Mouse (Mus musculus) urinary bladder, postnatal 14 days (tissue): ENCODE results near the gene Tnrc6a.
A peak's percentile ranks its signal among the peaks of the same experiment; 100 is the strongest.
"Not testable (repeated sequence)": the region's sequence is repeated elsewhere in the genome, so short reads cannot be mapped to it uniquely, and the experiment has no call there.

Experiments
- DNase-seq: peaks from one replicate; pipeline ENCODE4 v3.0.0; 2021; ENCODE audit warnings: low spot score

Gene Tnrc6a

DNA sequence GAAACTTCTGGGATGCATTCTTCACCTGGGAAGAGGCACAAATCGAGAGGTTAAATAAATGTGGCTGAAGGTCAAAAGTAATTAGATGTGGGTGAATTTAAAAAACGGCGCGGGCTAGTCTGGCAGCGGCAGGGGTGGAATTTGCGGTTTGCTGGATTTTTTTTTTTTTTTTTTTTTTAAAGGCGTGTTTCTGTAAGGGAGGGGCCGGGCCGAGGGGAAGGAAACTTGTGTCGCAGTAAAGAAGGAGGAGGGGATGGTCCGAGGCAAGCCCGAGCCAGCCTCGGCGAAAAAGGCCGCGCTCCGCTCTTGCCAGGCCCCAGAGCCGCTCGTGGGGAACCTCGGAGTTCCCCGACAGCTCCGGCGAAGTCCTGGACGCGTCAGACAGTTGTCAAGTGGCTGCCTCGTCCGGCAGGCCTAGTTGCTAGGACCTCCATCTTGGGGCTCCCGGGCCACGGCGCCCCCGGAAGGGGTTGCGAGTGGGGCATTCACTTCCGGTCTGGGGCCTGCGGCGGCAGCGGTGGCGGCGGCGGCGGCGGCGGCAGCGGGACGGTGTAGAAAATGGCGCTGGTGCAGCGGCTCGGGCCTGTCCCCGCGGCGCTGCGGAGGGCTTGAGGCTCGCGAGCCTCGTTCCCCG, at the start of gene Tnrc6a:
TSS of gene Tnrc6a (plus strand) at position 221 of the 634 bp plus-strand sequence.
- peak; percentile 93 for DNase-seq

DNA sequence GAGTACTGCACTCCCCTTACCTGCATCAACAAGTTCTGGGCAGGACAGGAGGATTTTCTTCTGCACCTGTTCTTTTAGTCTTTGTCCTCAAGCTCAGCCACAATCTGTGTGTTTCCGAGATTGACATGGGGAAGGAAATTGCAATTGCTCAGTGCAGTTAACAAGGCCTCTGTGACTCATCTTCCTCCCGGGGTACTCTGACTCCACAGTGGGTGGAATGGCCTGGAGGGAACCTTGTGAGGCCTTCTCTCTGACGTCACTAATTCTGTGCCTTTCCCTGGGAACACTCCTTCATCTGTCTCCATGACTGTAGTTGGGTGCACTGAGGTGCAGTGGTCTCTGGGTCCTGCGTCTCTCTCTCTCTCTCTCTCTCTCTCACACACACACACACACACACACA, 41.4 kb upstream of the Tnrc6a start:
- DNase-seq = no peak

DNA sequence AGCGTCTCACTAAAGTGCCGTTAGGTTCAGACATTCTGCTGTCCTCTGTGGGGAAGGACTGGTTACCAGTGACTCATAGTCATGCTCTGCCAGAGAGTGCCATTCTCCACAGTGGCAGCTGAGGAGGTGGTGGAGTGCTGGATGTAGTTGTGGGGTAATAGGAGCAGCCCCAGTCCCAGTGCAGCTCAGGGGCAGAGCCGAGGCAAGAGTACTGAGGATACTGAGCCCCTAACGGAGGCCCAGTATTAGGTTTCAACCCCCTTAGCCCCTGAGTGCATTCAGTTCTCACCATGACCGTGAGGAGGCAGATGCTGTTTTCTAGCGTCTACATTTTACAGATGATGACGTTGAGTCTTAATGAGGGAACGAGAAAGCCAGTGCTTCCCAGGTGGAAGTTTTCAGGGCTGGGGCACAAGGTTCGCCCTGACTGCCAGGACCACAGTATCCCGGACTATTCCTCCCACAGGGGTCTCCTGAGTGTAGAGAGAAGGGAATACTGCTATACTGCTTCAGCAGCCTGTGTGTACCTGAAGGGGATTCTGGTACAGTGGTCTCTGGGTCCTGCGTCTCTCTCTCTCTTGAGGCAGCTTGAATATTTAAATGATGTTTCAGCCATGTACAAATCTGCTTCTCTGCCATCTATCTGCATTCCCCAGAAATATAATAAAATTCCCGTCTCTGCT, 40.1 kb upstream of the Tnrc6a start:
- no peak for DNase-seq

DNA sequence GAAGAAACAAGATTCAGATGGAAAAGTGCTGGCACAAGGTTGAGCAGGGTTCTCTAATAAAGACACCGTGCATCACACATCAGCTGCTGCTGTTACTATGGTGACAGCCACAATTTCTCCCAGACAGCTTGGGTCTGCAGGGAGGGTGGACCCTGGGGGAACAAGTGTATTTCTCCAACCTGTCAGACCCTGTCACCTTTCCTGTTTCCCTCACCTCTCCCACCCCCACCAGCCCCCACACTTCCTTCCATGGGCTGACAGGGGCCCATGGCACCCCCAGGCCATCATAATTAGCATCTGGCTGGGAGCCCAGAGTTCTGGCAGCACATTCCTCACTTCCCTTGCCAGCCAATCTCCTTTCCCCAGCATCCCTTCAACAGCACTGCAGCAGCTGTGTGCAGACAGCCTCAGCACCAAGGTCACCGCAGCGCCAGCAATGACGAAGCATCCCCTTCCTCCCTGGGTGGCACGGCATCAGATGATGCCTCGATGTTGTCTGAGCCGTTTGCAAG, 39.4 kb upstream of the Tnrc6a start:
- DNase-seq = peak; percentile 20

DNA sequence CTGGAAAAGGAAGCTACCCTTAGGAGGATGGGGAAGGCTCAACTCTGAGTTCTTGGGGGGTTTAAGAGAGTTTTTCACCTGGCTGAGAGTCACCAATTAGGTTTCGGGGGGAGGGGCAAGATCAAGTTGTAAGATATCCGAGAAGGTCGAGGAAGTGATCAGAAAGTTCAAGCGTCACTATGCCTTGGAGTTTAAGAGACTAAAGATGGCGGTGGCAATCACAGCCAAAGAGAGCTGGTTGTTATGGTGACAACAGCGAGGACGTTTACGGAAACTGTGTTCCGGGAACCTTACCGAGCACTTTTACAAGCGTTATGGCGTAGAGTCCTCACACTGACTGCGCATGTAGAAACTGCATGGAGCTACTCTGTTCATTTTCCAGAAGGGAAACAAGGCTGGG, 39.0 kb upstream of the Tnrc6a start:
- DNase-seq = no peak

DNA sequence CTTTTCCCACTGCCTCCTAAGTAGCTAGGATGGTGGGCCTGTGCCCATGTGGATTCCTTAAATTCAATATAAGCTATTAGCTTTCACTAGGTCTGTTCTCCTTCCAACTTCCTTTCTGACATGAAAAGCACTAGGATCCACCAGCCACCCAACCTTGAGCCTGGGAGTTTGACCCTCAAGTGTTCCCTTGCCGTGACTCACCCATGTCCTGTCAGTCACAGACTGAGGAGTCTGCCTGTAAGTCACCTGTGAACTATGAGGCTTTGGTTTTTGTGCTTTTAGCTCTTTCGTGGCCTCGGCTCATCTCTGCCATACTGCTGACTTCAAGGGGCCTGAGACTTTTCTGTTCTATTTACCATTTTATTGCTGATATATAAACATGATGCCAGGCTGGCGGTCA, 34.8 kb upstream of the Tnrc6a start:
- no peak for DNase-seq

DNA sequence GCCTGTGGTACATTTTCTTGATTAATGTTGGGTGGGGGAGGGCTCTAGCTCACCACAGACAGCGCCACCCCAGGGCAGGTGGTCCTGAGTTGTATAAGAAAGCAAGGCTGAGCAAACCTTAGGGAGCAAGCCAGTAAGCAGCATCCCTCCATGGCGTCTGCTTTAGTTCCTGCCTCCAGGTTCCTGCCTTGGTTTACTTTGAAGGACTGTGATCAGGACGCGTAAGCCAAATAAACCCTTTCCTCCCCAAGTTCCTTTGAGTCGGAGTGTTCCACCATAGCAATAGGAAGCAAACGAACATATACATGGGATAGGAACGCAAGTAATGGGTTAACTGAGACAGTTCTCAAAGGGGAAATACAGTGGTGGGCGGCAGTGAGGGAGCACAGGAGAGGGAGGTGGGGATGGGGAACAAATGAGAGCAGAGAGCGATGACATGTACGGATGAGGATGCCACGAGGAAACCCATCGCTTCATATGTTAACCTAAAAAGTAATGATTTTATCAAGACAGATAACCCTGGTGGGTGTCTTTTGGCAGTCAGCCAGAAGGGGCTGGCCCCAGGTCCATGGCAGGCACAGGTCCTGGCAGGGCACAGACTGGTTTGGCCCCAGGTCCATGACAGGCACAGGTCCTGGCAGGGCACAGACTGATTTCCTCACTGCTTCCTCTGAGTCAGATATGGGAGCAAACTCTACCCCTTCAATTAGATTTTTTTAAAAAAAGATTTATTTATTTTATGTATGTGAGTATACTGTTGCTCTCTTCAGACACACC, 27.2 kb upstream of the Tnrc6a start:
- peak; percentile 44 for DNase-seq

DNA sequence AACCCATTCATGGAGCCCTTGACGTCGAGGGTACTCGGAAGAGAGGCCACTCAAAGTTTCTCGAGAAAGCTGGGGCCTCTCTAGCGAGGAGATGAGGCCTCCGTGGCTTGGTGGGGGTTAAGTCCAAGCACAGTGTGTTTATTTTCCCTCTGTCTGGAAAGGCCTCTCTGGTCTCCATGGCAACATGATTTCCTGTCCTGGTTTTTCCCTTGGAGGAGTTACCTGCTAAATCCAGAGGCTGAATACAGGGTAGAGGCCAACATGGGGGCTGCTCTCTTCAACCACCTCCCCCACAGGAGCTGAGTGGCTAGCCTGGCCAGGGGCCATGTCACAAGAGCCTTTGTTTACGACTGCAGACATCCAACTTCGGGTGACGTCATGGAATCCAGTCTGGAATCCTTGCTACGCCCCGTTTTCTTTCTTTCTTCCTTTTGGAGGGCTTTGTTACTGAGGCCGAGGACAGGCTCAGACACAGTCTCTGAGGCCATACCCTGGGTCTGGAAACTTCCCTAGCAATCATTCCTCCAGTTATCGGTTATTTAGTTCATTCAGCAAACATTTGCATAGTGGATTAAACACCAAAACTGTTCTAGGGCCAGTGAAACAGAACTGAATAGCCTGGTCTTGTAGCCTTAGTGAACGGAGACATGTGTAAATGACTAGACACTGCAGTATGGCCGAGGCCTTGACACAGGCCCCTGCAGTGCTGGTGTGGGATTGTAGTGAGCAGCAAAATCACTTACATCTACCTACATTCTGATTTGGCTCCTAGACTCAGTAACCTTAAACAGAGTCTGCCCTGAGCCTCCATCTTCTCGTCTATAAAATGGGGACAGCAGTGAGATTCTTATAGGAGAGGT, 25.6 kb upstream of the Tnrc6a start:
- peak; percentile 82 for DNase-seq

DNA sequence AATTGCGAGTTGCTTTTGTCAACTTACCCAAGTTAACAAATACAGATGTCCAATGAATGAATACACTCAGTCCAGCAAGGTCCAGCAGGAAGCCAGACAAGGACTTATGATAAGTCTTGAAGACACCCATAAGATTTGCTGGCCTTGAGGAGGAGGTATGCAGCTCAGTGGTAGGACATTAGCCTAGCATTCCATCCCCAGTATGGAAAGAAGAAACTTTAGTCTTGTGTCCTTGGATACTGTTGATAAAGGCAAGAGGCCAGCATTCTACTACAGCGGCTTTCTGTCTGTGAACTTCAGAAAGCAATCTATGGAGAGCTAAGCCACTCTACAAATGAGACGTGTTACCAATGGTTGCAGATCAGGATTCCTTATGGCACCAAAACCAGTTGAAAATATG, 22.4 kb upstream of the Tnrc6a start:
- DNase-seq = no peak

DNA sequence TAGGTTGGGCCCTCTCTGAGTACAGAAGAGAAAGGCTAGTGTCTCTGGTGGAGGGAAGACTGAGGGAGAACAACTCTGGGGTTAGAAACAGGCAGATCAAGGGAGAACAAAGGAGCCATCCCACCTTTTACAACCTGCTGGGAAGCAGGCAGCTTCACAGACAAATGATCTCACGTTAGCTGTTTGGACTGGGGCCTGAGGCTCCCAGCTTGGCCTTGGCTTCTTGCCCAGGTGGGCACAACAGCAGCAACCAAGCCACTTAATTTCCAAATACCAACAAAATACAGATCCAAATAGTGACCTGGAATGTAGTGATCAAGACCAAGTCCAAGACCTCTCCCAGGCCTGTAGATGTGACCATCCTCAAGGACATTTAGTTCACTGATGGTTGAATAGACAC, 18.3 kb upstream of the Tnrc6a start:
- not testable (repeated sequence) for DNase-seq

DNA sequence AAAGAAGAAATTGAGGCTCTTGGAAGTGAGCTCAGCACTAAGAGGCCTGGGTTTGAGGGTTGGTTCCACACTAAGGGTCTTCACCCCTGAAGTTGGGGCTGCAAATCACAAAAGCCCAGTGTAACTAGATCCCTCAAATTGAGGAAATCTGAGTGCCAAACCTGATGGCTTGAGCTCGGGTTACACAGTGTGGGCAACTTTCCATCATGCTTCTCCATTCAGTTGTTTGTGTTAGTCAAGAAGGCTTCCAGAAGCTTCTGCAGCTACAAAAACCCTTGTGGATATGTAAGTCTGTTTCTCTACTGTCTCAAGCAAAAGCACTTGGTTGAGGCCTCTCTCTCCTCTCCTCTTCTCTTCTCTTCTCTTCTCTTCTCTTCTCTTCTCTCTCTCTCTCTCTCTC, 17.8 kb upstream of the Tnrc6a start:
- DNase-seq = no peak

DNA sequence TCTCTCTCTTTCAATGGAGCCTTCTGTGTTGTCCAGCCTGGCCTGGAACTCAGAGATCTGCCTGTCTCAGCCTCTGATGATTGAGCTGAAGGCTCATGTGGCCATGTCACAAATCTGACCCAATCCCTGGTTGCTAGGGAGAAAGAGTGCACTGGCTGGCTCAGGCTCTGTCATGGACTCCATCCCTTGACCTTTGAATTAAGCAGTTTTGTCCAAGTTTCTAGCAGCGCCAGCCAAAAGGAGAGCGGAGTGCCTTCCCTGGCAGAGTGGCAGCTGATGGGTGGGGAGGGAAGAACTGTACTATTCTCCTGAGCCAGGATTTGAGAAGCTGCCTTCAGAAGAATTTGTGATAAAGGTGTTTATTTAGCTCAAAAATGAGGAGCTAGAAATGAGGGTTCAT, 17.4 kb upstream of the Tnrc6a start:
- DNase-seq = no peak

DNA sequence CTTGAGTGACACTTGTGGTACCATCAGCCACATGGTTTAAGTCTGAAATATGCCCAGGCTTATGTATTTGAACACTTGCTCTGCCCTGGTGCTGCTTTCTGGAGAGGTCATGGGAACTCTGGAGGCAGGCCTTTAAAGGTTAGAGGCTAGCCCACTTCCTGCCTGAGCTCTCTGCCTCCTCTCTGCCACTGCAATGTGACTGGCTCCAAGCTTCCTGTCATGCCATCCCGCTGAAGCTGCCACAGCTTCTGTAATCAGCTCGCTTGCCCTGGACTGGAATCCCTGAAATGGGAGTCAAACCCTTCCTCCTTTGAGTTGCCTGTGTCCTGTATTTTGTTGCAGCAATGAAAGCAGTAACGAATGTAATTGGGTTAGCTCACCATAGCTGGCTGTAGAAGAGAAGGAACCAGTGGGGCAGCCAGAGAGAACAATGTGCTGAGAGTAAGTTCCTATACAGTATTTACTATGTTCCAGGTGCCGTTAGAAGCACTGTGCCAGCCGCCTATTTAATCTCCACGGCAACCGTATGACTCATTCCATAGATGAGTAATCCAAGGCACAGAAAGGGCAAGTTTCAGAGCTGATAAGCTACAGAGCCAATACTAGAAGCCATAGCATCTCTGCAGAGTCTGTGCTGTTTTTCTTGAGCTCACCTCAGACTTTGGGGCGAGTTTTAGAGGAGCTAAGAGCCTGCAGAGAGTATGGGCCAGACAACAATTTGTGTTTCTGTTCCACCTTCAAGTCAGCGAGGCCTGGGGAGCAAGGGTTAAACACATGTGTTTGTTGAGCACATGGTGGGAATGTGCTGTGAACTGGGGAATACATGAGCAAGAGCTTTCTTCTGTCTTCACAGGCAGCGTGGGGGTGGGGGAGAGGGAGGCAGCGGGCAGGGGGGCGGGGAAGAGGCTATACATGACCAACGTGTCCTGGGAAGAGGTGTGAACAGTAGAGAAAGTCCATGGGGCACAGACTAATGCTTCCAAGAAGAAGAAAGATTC, 15.3 kb upstream of the Tnrc6a start:
- peak; percentile 65 for DNase-seq

DNA sequence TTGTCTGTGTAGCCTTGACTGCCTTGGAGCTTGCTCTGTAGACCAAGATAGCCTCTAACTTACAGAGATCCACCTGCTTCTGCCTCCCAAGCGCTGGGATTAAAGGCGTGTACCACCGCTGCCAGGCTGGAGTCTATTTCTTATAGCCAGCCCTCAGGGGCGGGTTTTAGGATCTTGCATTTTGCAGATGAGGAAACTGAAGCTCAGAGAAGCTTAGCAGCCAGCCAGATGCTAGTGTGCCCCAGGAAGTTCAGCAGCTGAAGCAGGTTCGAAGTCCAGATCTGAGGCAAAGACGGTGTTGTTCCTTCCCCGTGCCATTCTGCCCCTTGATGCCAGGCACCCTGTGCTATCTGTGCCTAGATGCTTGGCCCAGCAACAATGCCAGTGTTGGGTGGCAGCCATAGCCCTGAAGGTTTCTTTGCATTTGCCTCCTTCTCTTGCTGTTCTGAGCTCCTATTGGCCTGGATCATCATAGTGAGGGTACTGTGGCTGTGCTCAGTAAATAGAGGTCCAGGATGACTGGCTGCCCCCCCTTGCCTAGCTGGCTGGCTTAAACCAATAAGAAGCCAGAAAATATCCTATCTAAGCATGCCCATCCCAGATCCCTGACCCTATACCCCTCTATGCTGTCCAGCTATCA, 14.2 kb upstream of the Tnrc6a start:
- no peak for DNase-seq

DNA sequence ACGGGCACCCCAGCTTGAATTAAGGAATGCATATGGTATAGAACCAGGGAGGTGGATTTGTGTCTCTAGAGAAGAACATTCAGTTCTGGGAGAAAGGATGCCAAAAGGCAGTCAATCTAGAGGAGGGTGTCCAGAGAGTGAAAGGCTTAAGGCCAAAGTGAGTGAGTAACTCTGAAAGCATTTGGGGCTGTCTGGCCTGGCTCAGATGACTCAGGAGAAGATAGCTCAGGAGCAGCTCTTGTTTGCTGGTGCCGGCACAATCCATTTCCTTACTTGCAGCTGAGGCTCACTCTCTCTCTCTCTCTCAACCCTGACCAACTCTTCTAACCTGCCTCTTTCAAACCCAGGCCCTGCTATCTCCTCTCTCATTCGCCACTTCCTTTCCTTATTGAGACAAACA, 13.6 kb upstream of the Tnrc6a start:
- peak; percentile 70 for DNase-seq

DNA sequence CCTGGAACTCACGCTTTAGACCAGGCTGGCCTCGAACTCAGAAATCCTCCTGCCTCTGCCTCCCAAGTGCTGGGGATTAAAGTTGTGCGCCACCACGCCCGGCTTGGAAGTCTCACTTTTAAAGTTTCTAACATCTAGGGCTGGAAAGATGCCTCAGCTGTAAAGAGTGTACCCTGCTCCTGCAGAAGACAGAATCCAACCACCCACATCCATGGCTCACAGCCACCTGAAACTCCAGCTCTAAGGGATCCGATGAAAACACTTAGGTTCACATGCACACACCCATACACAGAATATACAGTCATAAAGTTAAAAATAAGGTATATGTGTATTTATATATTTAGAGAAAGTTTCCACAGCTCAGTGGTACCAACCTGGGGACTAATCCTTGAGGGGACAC, 10.1 kb upstream of the Tnrc6a start:
- DNase-seq = no peak

DNA sequence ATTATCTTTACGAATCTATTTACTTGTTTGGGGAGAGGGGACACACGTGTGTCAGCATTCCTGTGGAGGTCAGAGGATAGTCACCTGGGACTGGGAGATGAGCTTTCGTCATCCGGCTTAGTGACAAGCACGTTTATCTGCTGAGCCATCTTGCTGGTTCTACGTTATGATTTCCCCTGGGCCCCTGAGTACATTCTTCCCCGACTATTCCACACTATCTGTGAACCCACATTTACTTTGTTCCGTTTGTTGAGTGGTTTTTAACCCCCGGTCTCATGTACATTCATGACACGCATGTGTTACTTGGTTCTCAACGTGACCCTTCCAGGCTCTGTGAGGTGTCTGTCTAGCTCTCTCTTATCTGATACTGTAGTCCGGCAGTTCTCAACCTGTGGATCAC, 6.9 kb upstream of the Tnrc6a start:
- DNase-seq = no peak

DNA sequence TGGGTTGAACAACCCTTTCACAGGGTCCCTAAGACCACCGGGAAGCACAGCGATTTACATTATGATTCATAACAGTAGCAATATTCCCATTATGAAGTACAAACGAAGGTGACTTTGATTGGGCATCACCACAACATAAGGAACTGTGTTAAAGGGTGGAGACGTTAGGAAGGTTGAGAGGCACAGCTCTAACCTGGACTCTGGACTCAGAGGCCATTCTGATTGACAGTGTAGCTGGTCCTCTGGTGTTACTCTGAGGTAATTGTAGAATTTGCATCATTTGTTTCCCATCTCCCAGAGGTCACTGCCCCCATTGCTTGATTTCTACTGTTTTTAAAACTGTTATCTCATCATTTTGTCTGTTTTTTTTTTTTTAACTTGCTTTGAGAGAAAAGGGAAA, 6.5 kb upstream of the Tnrc6a start:
- DNase-seq = no peak

DNA sequence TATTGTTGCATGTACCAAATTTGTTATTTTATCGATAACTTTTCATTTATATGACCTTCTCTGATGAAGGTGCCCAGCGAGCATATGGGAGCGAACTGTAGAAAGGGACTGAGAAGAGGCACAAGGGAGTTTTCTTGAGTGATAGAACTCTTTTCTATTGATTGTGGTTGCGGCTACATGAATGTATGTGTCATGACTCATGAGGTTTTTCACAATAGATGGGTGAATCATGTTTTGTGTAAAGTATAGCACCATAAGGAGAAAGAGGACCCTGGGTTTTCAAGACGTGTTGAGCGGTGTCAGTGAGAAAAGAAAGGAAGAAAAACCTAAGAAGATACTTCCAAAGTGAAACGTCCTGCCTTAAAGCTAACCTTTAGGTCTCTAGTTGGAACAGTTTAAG, 3.2 kb upstream of the Tnrc6a start:
- no peak for DNase-seq

DNA sequence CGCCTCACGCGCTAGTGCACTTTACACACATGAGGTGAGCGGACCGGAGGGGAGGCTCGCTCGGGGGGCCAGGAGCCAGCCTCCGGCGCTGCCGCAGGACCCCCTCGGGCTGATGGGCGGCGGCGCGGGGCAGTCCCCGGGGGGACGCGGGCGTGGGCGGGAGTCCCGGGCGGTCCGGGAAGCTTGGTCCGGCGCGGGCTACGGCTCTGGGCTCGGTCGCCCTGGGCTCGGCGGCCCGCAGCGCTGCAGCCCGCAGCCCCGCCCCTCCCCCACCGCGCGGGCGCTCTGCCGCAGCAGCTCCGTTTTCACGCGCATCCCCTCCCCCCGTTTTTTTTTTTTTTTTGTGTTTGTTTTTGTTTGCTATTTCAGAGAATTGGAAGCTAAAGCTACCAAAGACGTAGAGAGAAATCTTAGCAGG, 623 bp downstream of the Tnrc6a start:
- DNase-seq = no peak
